Mouse (Mus musculus) hindbrain, embryonic 14.5 days (tissue): ENCODE data around the gene Egln2. TPM values are rescaled to one million over a fixed set of nuclear protein-coding genes. Genes with fewer than 3 reads are reported as not detected.

Source experiments
- ATAC-seq: fragments of 200-750 bp; cut with Nextera tagmentation; 2 replicates; pipeline ENCODE4 v1.8.0; 2017; ENCODE audit warnings: moderate number of reproducible peaks, mild to moderate bottlenecking, moderate TSS enrichment, moderate library complexity; ENCODE audit not compliant: low FRiP score
- DNase-seq: peaks from one replicate; pipeline ENCODE4 v3.0.0-alpha.2; 2015; ENCODE audit warnings: low spot score
- H3K27ac ChIP-seq: fragments of 300-500 bp; sonication (generic); 2 replicates; pipeline ENCODE4 v1.5.1; 2014; ENCODE audit warnings: mild to moderate bottlenecking, moderate library complexity
- H3K27me3 ChIP-seq: fragments of 300-500 bp; sonication (generic); 2 replicates; pipeline ENCODE4 v1.6.1; 2014; ENCODE audit warnings: mild to moderate bottlenecking, low read length, mixed read lengths; ENCODE audit not compliant: control insufficient read depth, insufficient read depth
- H3K36me3 ChIP-seq: fragments of 300-500 bp; sonication (generic); replicated peaks from 2 replicates; pipeline ENCODE4 v1.6.1; 2014; ENCODE audit not compliant: control insufficient read depth, insufficient read depth
- H3K4me1 ChIP-seq: fragments of 300-500 bp; sonication (generic); replicated peaks from 2 replicates; pipeline ENCODE4 v1.6.1; 2014; ENCODE audit warnings: antibody characterized with exemption, low read length, mixed read lengths; ENCODE audit not compliant: control insufficient read depth, insufficient read depth
- H3K4me2 ChIP-seq: fragments of 300-500 bp; sonication (generic); replicated peaks from 2 replicates; pipeline ENCODE4 v1.6.1; 2014; ENCODE audit warnings: mild to moderate bottlenecking, moderate library complexity
- H3K4me3 ChIP-seq: fragments of 300-500 bp; sonication (generic); replicated peaks from 2 replicates; pipeline ENCODE4 v1.5.1; 2014; ENCODE audit warnings: mild to moderate bottlenecking, low read length
- H3K9ac ChIP-seq: fragments of 300-500 bp; sonication (generic); 2 replicates; pipeline ENCODE4 v1.6.1; 2014
- H3K9me3 ChIP-seq: fragments of 300-500 bp; sonication (generic); 2 replicates; pipeline ENCODE4 v1.6.1; 2016; ENCODE audit warnings: low read length; ENCODE audit not compliant: control insufficient read depth
- WGBS: fragments of 180-500 bp; shearing (Covaris S2); extraction: QIAGEN DNeasy Blood & Tissue Kit; methylation state at CpG from one replicate; pipeline ENCODE4 v1.1.7; 2014; 5-methylcytosine and 5-hydroxymethylcytosine counted together
- polyA plus RNA-seq: library from polyadenylated mRNA; unstranded; fragments of >200 nt; fragmentation: Nextera tagmentation; extraction: Ambion mirVana; gene quantifications from 2 replicates; pipeline ENCODE4 v1.2.1, GENCODE M21; 2014

Egln2 gene
- polyA plus RNA-seq, 1 experiment from 2014 or later: 55.3 TPM

GRCm38 (mm10) chr7:27179217-27179918, 12.8 kb upstream of the Egln2 start:
- Histone ChIP-seq H3K27me3 (no peaks in the 10 kb centered on the region), H3K27ac (peak overlapping the region; percentile 81), H3K36me3 (peaks cover 20% of the 10 kb centered on the region), H3K9me3 (no peaks in the 10 kb centered on the region), H3K4me1 (peaks cover 13% of the 10 kb centered on the region), H3K4me2 (peak overlapping the region; percentile 49), H3K9ac (peak overlapping the region; percentile 49), H3K4me3 (peak overlapping the region; percentile 70)
- no peak for DNase-seq
- 46% methylated on average over 16 of the region's 16 CpGs for WGBS
- no peak for ATAC-seq

- peak within 1 kb of the TSS; percentile 88 for H3K27ac ChIP-seq
- H3K9ac ChIP-seq: peak within 1 kb of the TSS; percentile 58
- WGBS: under 1% methylated on average over 53 of the region's 53 CpGs
- H3K36me3 ChIP-seq: peaks cover 21% of the 10 kb centered on the region
- peak within 1 kb of the TSS; percentile 70 for H3K4me3 ChIP-seq
- no peaks in the 10 kb centered on the region for H3K9me3 ChIP-seq
- ATAC-seq (peak; percentile 98), DNase-seq (peak; percentile 97)
- no peaks in the 10 kb centered on the region for H3K27me3 ChIP-seq
- peak within 1 kb of the TSS; percentile 53 for H3K4me2 ChIP-seq
- H3K4me1 ChIP-seq: peaks cover 13% of the 10 kb centered on the region
Observed at GRCm38 (mm10) chr7:27178324-27179216, 12.0 kb upstream of the Egln2 start, which contains the start of gene Rab4b. Gene Rab4b (minus strand): TSS chr7:27178896.

GRCm38 (mm10) chr7:27177942-27178323, 11.3 kb upstream of the Egln2 start:
- peak overlapping the region; percentile 58 for H3K9ac ChIP-seq
- no peak for DNase-seq
- H3K27ac ChIP-seq: peak overlapping the region; percentile 88
- WGBS: 24% methylated on average over 4 of the region's 4 CpGs
- H3K27me3 ChIP-seq: no peaks in the 10 kb centered on the region
- ATAC-seq: peak; percentile 0; the same call in 1 of the 2 replicates
- peaks cover 23% of the 10 kb centered on the region for H3K36me3 ChIP-seq
- no peaks in the 10 kb centered on the region for H3K9me3 ChIP-seq
- H3K4me3 ChIP-seq: peak overlapping the region; percentile 70
- H3K4me1 ChIP-seq: peaks cover 13% of the 10 kb centered on the region
- H3K4me2 ChIP-seq: peak overlapping the region; percentile 53

- H3K36me3 ChIP-seq: peaks cover 46% of the 10 kb centered on the region
- DNase-seq: no peak
- WGBS: 97% methylated on average over 7 of the region's 7 CpGs
- H3K4me3 ChIP-seq: no peak overlapping the region
- H3K9ac ChIP-seq: no peak overlapping the region
- no peaks in the 10 kb centered on the region for H3K9me3 ChIP-seq
- ATAC-seq: no peak
- no peak overlapping the region for H3K27ac ChIP-seq
- H3K27me3 ChIP-seq: no peaks in the 10 kb centered on the region
- peaks cover 9% of the 10 kb centered on the region for H3K4me1 ChIP-seq
- no peak overlapping the region for H3K4me2 ChIP-seq
Observed at GRCm38 (mm10) chr7:27174896-27175295, 8.3 kb upstream of the Egln2 start.

GRCm38 (mm10) chr7:27174496-27174895, 7.9 kb upstream of the Egln2 start:
- no peaks in the 10 kb centered on the region for H3K9me3 ChIP-seq
- H3K36me3 ChIP-seq: peaks cover 47% of the 10 kb centered on the region
- H3K27ac ChIP-seq: no peak overlapping the region
- H3K4me1 ChIP-seq: peaks cover 8% of the 10 kb centered on the region
- no peak overlapping the region for H3K4me3 ChIP-seq
- no peak overlapping the region for H3K9ac ChIP-seq
- DNase-seq (no peak), ATAC-seq (no peak)
- H3K4me2 ChIP-seq: no peak overlapping the region
- WGBS: 95% methylated on average over 15 of the region's 15 CpGs
- no peaks in the 10 kb centered on the region for H3K27me3 ChIP-seq

- H3K4me1 ChIP-seq: peaks cover 5% of the 10 kb centered on the region; the same call in 1 of the 2 replicates
- DNase-seq (no peak), ATAC-seq (no peak)
- no peak overlapping the region for H3K27ac ChIP-seq
- peaks cover 50% of the 10 kb centered on the region for H3K36me3 ChIP-seq
- no peak overlapping the region for H3K9ac ChIP-seq
- H3K27me3 ChIP-seq: no peaks in the 10 kb centered on the region
- no peak overlapping the region for H3K4me3 ChIP-seq
- H3K4me2 ChIP-seq: no peak overlapping the region
- H3K9me3 ChIP-seq: no peaks in the 10 kb centered on the region
- 96% methylated on average over 3 of the region's 3 CpGs for WGBS
Observed at GRCm38 (mm10) chr7:27170981-27171380, 4.4 kb upstream of the Egln2 start.

GRCm38 (mm10) chr7:27168371-27168770, 1.8 kb upstream of the Egln2 start:
- Histone ChIP-seq H3K27ac (no peak overlapping the region), H3K4me2 (no peak overlapping the region), H3K9ac (no peak overlapping the region), H3K36me3 (peaks cover 53% of the 10 kb centered on the region), H3K27me3 (no peaks in the 10 kb centered on the region), H3K9me3 (no peaks in the 10 kb centered on the region), H3K4me3 (no peak overlapping the region), H3K4me1 (peaks cover 28% of the 10 kb centered on the region)
- WGBS: 96% methylated on average over 5 of the region's 5 CpGs
- ATAC-seq: no peak
- no peak for DNase-seq

- no peaks in the 10 kb centered on the region for H3K27me3 ChIP-seq
- ATAC-seq (no peak), DNase-seq (no peak)
- no peaks in the 10 kb centered on the region for H3K9me3 ChIP-seq
- 79% methylated on average over 11 of the region's 11 CpGs for WGBS
- H3K4me3 ChIP-seq: peak overlapping the region; percentile 88
- H3K4me1 ChIP-seq: peaks cover 35% of the 10 kb centered on the region
- H3K36me3 ChIP-seq: peaks cover 53% of the 10 kb centered on the region
- H3K9ac ChIP-seq: peak overlapping the region; percentile 88
- peak overlapping the region; percentile 99 for H3K27ac ChIP-seq
- peak overlapping the region; percentile 64 for H3K4me2 ChIP-seq
Observed at GRCm38 (mm10) chr7:27167475-27168094, 983 bp upstream of the Egln2 start.

- Histone ChIP-seq H3K27me3 (no peaks in the 10 kb centered on the region), H3K4me2 (peak overlapping the region; percentile 64), H3K36me3 (peaks cover 52% of the 10 kb centered on the region), H3K4me3 (peak overlapping the region; percentile 88), H3K27ac (peak overlapping the region; percentile 99), H3K9ac (peak overlapping the region; percentile 88), H3K4me1 (peaks cover 47% of the 10 kb centered on the region), H3K9me3 (no peaks in the 10 kb centered on the region)
- ATAC-seq (peak; percentile 57), DNase-seq (peak; percentile 79)
- under 1% methylated on average over 24 of the region's 43 CpGs for WGBS
Observed at GRCm38 (mm10) chr7:27166229-27166613, 381 bp downstream of the Egln2 start.
